Mouse (Mus musculus) cerebellum, adult 2 months (tissue): ENCODE measurements around the gene Sult1a1. TPM values are rescaled to one million over a fixed set of nuclear protein-coding genes. Genes with fewer than 3 reads are reported as not detected.
"Not testable (repeated sequence)": the region's sequence is repeated elsewhere in the genome, so short reads cannot be mapped to it uniquely, and the experiment has no call there.

Source experiments
- DNase-seq, 2 experiments: peaks; one replicate each; pipeline ENCODE4 v3.0.0; 2021
- H3K27ac ChIP-seq: fragments of 200-500 bp; 2 replicates; pipeline ENCODE4 v1.5.1; 2012; ENCODE audit warnings: low read length, control low read depth, inconsistent platforms; ENCODE audit not compliant: insufficient read depth
- H3K27me3 ChIP-seq: fragments of 200-500 bp; 2 replicates; pipeline ENCODE4 v1.6.1; 2012; ENCODE audit warnings: inconsistent platforms, mild to moderate bottlenecking, low read length, moderate library complexity; ENCODE audit not compliant: control insufficient read depth, insufficient read depth
- H3K4me1 ChIP-seq: fragments of 200-500 bp; 2 replicates; pipeline ENCODE4 v1.6.1; 2011; ENCODE audit warnings: low read length; ENCODE audit not compliant: control insufficient read depth, insufficient read depth
- H3K4me3 ChIP-seq: fragments of 200-500 bp; replicated peaks from 2 replicates; pipeline ENCODE3; 2011; ENCODE audit warnings: mild to moderate bottlenecking, low read depth, low read length, control low read depth; ENCODE audit not compliant: insufficient read depth
- CTCF ChIP-seq: fragments of 200-500 bp; IDR thresholded peaks from 2 replicates; pipeline ENCODE4 v1.5.1; 2011; ENCODE audit warnings: low read depth, mild to moderate bottlenecking, control low read depth, low read length, moderate library complexity, borderline replicate concordance; ENCODE audit not compliant: insufficient read depth
- POLR2A ChIP-seq: fragments of 200-500 bp; IDR thresholded peaks from 2 replicates; pipeline ENCODE4 v1.6.1; 2011; ENCODE audit warnings: low read length, control low read depth, borderline replicate concordance; ENCODE audit not compliant: insufficient read depth
- WGBS: fragments of 180-500 bp; shearing (Covaris S2); methylation state at CpG from one replicate; pipeline ENCODE4 v1.1.7; 2018; 5-methylcytosine and 5-hydroxymethylcytosine counted together
- polyA plus RNA-seq: library from polyadenylated mRNA; depleted of rRNA; stranded (reverse); fragments of >200 nt; gene quantifications from 2 replicates; pipeline ENCODE4 v1.2.3, GENCODE M21; 2012

Gene Sult1a1
- polyA plus RNA-seq, 1 experiment, result 6.4 TPM

GRCm38 (mm10) chr7:126649231-126650051, 26.8 kb downstream of the Sult1a1 start, which contains the start of gene Sgf29:
Sgf29 (plus strand) TSS chr7:126649309.
- TF ChIP-seq CTCF, result no peak
- peak; percentile 100 for TF ChIP-seq POLR2A
- 2% methylated on average over 57 of the region's 57 CpGs for WGBS
- no peaks in the 10 kb centered on the region for H3K4me1 ChIP-seq
- peak; percentile 93 to 97 for DNase-seq
- H3K4me3 ChIP-seq, result peak within 1 kb of the TSS; percentile 92
- no peaks in the 10 kb centered on the region for H3K27me3 ChIP-seq
- H3K27ac ChIP-seq, result peak within 1 kb of the TSS; percentile 70

DNA sequence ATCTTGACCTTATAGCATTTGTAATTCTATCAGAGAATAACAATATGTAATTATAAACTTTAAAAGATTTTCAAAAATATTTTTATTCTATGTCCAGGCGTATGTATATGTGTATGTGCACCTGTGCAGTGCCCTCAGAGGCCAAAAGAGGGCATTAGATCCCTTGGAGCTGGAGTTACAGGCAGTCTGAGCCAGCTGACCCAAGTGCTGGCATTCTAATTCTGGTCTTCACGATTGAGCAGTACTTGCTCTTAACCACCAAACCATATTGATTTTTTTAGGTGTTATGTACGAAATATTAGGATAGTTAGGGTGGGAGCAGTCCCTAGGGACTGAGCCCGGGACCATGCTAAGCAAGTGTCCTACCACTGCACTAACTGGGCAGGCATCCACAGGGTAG, 27.7 kb downstream of the Sult1a1 start:
- no peak overlapping the region for H3K27ac ChIP-seq
- no peak for TF ChIP-seq POLR2A
- TF ChIP-seq CTCF, result no peak
- H3K27me3 ChIP-seq, result no peaks in the 10 kb centered on the region
- DNase-seq, result peak; percentile 11 to 17
- H3K4me3 ChIP-seq, result no peak overlapping the region
- H3K4me1 ChIP-seq, result no peaks in the 10 kb centered on the region
- WGBS, result 61% methylated on average over 4 of the region's 4 CpGs

DNA sequence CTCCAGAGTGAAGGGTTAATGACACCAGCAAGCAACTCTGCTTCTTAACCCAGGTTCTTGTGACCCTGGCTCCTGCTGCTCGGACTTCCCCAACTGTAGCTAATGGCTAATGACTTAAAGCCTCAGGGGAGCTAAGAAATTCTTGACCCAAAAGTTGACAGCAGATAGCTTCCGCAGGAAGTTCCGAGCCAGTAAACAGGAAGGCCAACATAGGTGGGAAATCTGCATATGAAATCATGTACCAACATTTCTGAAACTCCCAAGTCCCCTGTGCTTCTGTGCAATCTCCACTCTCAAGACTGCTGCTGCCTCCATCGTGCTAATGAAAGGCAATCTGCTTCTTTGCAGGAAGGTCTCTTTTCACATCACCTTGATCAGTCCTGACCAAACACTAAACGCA, 30.5 kb downstream of the Sult1a1 start:
- 65% methylated on average over 5 of the region's 5 CpGs for WGBS
- TF ChIP-seq CTCF (no peak), POLR2A (no peak)
- Histone ChIP-seq H3K27ac (no peak overlapping the region), H3K4me3 (no peak overlapping the region), H3K27me3 (no peaks in the 10 kb centered on the region), H3K4me1 (no peaks in the 10 kb centered on the region)
- no peak for DNase-seq

DNA sequence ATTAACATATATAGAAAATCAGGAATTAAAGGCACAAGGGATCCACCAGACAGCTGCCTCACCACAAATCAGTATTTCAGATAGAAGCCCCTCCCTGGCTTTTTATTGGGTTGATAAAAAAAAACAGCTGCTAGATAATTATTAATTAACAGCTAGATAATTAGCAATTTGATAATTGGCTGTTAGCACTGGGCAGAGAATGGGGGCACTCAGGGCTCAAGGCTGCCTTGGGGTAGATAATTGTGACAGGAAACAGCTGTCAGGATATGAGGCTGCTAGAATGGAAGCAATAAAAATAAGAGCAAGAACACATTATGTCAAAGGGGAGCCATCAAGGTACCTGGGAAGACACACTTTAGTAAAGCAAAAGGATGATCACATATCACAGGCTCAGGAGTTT, 31.3 kb downstream of the Sult1a1 start:
- Histone ChIP-seq H3K27ac (no peak overlapping the region), H3K4me3 (no peak overlapping the region), H3K4me1 (no peaks in the 10 kb centered on the region), H3K27me3 (no peaks in the 10 kb centered on the region)
- no peak for TF ChIP-seq POLR2A
- TF ChIP-seq CTCF, result no peak
- DNase-seq, result no peak

- Histone ChIP-seq H3K4me1 (no peaks in the 10 kb centered on the region), H3K4me3 (no peak overlapping the region), H3K27ac (no peak overlapping the region), H3K27me3 (no peaks in the 10 kb centered on the region)
- DNase-seq, result no peak
- TF ChIP-seq CTCF (no peak), POLR2A (no peak)
- WGBS, result 82% methylated on average over 3 of the region's 3 CpGs
Observed at GRCm38 (mm10) chr7:126644345-126644744, 31.9 kb downstream of the Sult1a1 start.

DNA sequence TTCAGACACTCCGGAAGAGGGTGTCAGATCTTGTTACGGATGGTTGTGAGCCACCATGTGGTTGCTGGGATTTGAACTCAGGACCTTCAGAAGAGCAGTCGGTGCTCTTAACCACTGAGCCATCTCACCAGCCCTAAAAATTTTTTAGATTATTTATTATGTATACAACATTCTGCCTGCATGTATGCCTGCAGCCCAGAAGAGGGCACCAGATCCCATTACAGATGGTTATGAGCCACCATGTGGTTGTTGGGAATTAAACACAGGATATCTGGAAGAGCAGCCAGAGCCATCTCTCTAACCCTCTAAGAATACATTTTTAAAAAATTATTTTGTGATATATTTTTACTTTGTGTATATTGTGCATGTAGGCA, 33.0 kb downstream of the Sult1a1 start:
- peak; percentile 40 to 53 for DNase-seq
- H3K27me3 ChIP-seq, H3K4me3 ChIP-seq, H3K4me1 ChIP-seq, H3K27ac ChIP-seq: not testable (repeated sequence)
- WGBS, result 9% methylated on average over 3 of the region's 3 CpGs
- TF ChIP-seq CTCF, result peak; percentile 46; the same call in 1 of the 2 replicates

- DNase-seq, result no peak
- 55% methylated on average over 5 of the region's 5 CpGs for WGBS
- H3K27ac ChIP-seq, result no peak overlapping the region
- no peaks in the 10 kb centered on the region for H3K4me1 ChIP-seq
- TF ChIP-seq POLR2A (no peak), CTCF (no peak)
- no peak overlapping the region for H3K4me3 ChIP-seq
- no peaks in the 10 kb centered on the region for H3K27me3 ChIP-seq
Observed at GRCm38 (mm10) chr7:126642545-126643243, 33.5 kb downstream of the Sult1a1 start.

DNA sequence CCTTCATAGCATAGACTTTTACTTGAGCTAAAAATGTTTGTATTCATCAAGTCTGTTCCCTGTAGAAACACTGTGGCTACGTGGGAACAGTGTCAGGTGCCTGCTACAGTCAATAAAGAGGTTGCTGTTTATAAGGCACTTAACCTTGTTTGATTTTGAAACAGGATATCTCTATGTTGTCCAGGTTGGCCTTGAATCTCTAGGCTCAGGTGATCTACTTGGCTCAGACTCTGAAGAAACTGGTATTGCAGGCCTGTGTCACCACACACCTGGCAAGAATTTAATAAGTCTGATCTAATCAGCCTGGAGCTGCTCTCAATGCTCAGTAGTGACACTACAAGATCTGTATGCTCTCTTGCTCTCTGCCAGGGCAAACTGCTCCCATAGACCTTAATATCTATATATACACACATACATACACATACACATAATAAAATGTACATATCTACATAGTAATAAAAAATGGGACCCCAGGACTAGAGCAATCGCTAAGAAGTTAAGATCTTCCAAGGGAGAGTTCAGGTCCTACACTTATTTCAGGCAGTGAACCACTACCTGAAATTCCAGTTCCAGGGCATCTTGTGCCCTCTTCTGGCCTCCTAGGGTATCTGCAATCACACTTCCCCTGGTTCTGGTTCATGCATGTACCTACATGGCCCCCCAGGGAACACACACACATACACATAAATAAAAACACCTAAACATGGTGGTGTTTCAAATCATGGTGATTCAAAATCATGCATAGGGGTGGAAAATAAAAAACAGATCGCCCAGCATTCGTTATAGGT, 39.3 kb downstream of the Sult1a1 start:
- Histone ChIP-seq H3K27ac (no peak overlapping the region), H3K4me3 (no peak overlapping the region), H3K27me3 (no peaks in the 10 kb centered on the region), H3K4me1 (no peaks in the 10 kb centered on the region)
- peak; percentile 61; the same call in 1 of the 2 replicates for TF ChIP-seq CTCF
- TF ChIP-seq POLR2A, result no peak
- DNase-seq, result peak in 1 of 2 experiments; percentile 12
- WGBS, result 26% methylated on average over 4 of the region's 4 CpGs
